Mouse (Mus musculus): ENCODE data around the gene Mypn. TPM values are rescaled to one million over a fixed set of nuclear protein-coding genes. Genes with fewer than 3 reads are reported as not detected.

Gene Mypn
- polyA plus RNA-seq, 1 experiment: not detected

DNA sequence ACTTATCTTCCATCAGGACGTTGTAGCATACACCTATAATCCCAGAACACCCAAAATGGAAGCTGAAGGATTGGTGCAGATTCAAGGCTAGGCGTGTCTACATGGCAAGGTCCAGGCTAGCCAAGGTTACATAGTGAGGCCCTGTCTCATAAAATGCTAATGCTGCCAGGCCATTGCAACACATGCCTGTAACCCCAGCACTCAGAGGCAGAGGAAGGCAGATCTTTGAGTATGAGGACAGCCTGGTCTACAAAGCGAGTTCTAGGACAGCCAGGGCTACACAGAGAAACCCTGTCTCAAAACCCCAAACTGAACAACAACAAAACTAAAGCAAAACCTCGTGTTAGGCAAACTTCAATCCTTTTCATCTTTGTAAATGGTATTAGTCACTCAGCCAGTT lies 34.3 kb upstream of the Mypn start:
- Histone ChIP-seq H3K36me3 (replicated peaks; ENCODE audit: low read length) (no peaks in the 10 kb centered on the region), H3K4me3 (replicated peaks) (no peak overlapping the region), H3K27me3 (replicated peaks) (peaks cover 5% of the 10 kb centered on the region), H3K9me3 (peaks cover 17% of the 10 kb centered on the region), H3K4me1 (peaks cover 16% of the 10 kb centered on the region)
- no peak for TF ChIP-seq GATA1 (IDR thresholded peaks at IDR 0.05; ENCODE audit: borderline replicate concordance, low read length)
- TF ChIP-seq FLI1 (IDR thresholded peaks at IDR 0.05; ENCODE audit: low read length): no peak

DNA sequence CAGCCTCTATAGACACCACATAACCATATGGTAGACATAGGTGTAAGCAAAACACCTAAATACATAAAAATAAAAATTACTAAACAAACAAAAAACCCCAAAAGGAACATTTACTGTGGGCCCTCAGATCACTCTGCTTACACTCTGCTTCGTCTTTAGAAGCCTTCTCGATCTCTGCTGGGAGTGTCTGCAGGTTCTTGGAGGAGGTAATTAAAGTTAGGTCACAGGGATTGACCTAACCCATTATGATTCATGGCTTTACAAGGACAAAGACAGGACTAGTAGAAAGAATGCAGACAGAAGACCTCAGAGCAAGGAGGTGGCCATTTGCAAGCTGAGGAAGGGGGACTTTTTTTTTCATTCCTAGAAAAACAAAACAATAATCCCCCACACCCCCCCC lies 33.5 kb upstream of the Mypn start:
- H3K9me3 ChIP-seq: peaks cover 17% of the 10 kb centered on the region
- H3K27me3 ChIP-seq (replicated peaks): peaks cover 5% of the 10 kb centered on the region
- peaks cover 9% of the 10 kb centered on the region for H3K4me1 ChIP-seq
- no peaks in the 10 kb centered on the region for H3K36me3 ChIP-seq (replicated peaks; ENCODE audit: low read length)
- no peak overlapping the region for H3K4me3 ChIP-seq (replicated peaks)
- TF ChIP-seq GATA1 (IDR thresholded peaks at IDR 0.05; ENCODE audit: borderline replicate concordance, low read length) (no peak), FLI1 (IDR thresholded peaks at IDR 0.05; ENCODE audit: low read length) (no peak)

GRCm38 (mm10) chr10:63236663-63237062 lies 32.9 kb upstream of the Mypn start:
- TF ChIP-seq GATA1 (IDR thresholded peaks at IDR 0.05; ENCODE audit: borderline replicate concordance, low read length) (no peak), FLI1 (IDR thresholded peaks at IDR 0.05; ENCODE audit: low read length) (no peak)
- Histone ChIP-seq H3K36me3 (replicated peaks; ENCODE audit: low read length) (no peaks in the 10 kb centered on the region), H3K4me1 (peaks cover 9% of the 10 kb centered on the region), H3K27me3 (replicated peaks) (peaks cover 5% of the 10 kb centered on the region), H3K4me3 (replicated peaks) (no peak overlapping the region), H3K9me3 (peaks cover 17% of the 10 kb centered on the region)

DNA sequence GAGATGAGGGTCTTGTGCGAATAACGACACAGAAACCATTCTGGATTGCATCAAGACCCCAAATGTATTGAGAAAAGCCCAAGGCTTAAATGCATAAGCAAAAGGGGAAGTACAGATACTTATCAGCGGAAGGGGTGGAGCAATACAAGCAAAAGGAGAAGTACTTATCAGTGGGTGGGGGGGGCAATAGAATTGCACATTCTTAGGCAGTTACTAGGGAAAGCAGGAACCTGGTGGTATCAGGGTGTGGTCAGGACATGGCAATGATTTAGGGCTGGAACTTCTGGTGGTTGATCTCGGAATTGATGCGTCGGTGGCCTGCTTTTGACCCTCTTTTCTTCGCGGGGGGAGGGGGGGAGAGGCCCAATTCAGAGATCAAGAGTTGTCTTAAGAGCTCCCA lies 32.1 kb upstream of the Mypn start:
- Histone ChIP-seq H3K4me3 (replicated peaks) (no peak overlapping the region), H3K36me3 (replicated peaks; ENCODE audit: low read length) (no peaks in the 10 kb centered on the region), H3K9me3 (peaks cover 17% of the 10 kb centered on the region), H3K4me1 (peaks cover 11% of the 10 kb centered on the region), H3K27me3 (replicated peaks) (peaks cover 5% of the 10 kb centered on the region)
- TF ChIP-seq FLI1 (IDR thresholded peaks at IDR 0.05; ENCODE audit: low read length) (no peak), GATA1 (IDR thresholded peaks at IDR 0.05; ENCODE audit: borderline replicate concordance, low read length) (no peak)

DNA sequence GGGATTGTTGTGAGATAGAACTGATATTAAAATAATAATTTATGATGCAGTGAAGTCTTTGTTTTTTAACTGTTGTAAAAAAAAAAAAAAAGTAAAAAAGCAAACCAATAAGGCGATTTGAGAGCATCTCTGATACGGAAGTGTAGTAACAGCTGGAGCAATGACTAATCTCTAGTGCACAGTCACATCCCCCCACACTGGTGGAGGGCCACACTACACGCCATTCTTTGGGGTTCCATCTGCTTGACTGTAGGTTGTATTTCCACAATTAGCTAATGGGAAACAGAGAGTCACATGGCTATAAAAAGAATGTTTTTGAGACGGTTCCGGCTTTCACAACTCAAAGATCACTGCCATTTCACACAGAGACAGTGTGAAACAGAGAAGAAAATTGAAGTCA lies 30.4 kb upstream of the Mypn start:
- Histone ChIP-seq H3K4me1 (peaks cover 4% of the 10 kb centered on the region), H3K4me3 (replicated peaks) (no peak overlapping the region), H3K27me3 (replicated peaks) (no peaks in the 10 kb centered on the region), H3K9me3 (peaks cover 17% of the 10 kb centered on the region), H3K36me3 (replicated peaks; ENCODE audit: low read length) (no peaks in the 10 kb centered on the region)
- TF ChIP-seq GATA1 (IDR thresholded peaks at IDR 0.05; ENCODE audit: borderline replicate concordance, low read length) (no peak), FLI1 (IDR thresholded peaks at IDR 0.05; ENCODE audit: low read length) (no peak)

GRCm38 (mm10) chr10:63231630-63232029 lies 27.9 kb upstream of the Mypn start:
- no peak for TF ChIP-seq GATA1 (IDR thresholded peaks at IDR 0.05; ENCODE audit: borderline replicate concordance, low read length)
- no peak for TF ChIP-seq FLI1 (IDR thresholded peaks at IDR 0.05; ENCODE audit: low read length)
- peaks cover 4% of the 10 kb centered on the region for H3K4me1 ChIP-seq
- H3K9me3 ChIP-seq: peaks cover 15% of the 10 kb centered on the region
- H3K36me3 ChIP-seq (replicated peaks; ENCODE audit: low read length): no peaks in the 10 kb centered on the region
- no peak overlapping the region for H3K4me3 ChIP-seq (replicated peaks)
- H3K27me3 ChIP-seq (replicated peaks): no peaks in the 10 kb centered on the region

GRCm38 (mm10) chr10:63230854-63231253 lies 27.1 kb upstream of the Mypn start:
- no peaks in the 10 kb centered on the region for H3K27me3 ChIP-seq (replicated peaks)
- TF ChIP-seq GATA1 (IDR thresholded peaks at IDR 0.05; ENCODE audit: borderline replicate concordance, low read length) (no peak), FLI1 (IDR thresholded peaks at IDR 0.05; ENCODE audit: low read length) (no peak)
- H3K9me3 ChIP-seq: peaks cover 11% of the 10 kb centered on the region
- H3K4me3 ChIP-seq (replicated peaks): no peak overlapping the region
- H3K36me3 ChIP-seq (replicated peaks; ENCODE audit: low read length): no peaks in the 10 kb centered on the region
- peaks cover 4% of the 10 kb centered on the region for H3K4me1 ChIP-seq

DNA sequence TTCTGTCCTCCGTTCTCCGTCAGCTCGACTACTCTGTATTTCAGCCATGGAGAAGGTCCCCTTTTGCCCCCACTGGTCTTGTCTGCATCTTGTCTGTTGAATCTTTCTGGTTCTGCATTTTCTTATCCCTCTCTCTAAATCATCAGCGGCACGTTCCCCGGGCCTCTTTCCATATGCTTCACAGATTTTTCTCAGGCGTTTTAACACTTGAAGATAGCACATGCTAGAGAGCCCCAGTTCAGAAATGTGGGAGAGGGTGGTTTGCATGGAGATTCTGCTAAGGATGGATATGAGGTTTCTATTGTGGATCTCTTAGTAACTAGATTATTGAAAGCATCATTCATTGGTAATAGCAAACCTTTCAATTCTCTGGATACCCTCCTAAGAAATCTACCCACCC lies 26.5 kb upstream of the Mypn start:
- Histone ChIP-seq H3K27me3 (replicated peaks) (no peaks in the 10 kb centered on the region), H3K4me1 (peaks cover 4% of the 10 kb centered on the region), H3K36me3 (replicated peaks; ENCODE audit: low read length) (no peaks in the 10 kb centered on the region), H3K9me3 (peaks cover 7% of the 10 kb centered on the region), H3K4me3 (replicated peaks) (no peak overlapping the region)
- TF ChIP-seq GATA1 (IDR thresholded peaks at IDR 0.05; ENCODE audit: borderline replicate concordance, low read length): no peak
- no peak for TF ChIP-seq FLI1 (IDR thresholded peaks at IDR 0.05; ENCODE audit: low read length)

GRCm38 (mm10) chr10:63224341-63224740 lies 20.6 kb upstream of the Mypn start:
- no peaks in the 10 kb centered on the region for H3K4me1 ChIP-seq
- no peaks in the 10 kb centered on the region for H3K36me3 ChIP-seq (replicated peaks; ENCODE audit: low read length)
- H3K27me3 ChIP-seq (replicated peaks): peaks cover 3% of the 10 kb centered on the region
- TF ChIP-seq FLI1 (IDR thresholded peaks at IDR 0.05; ENCODE audit: low read length) (no peak), GATA1 (IDR thresholded peaks at IDR 0.05; ENCODE audit: borderline replicate concordance, low read length) (no peak)
- H3K9me3 ChIP-seq: no peaks in the 10 kb centered on the region
- H3K4me3 ChIP-seq (replicated peaks): no peak overlapping the region

GRCm38 (mm10) chr10:63221081-63221783 lies 17.5 kb upstream of the Mypn start:
- Histone ChIP-seq H3K4me1 (no peaks in the 10 kb centered on the region), H3K27me3 (replicated peaks) (peaks cover 3% of the 10 kb centered on the region), H3K9me3 (no peaks in the 10 kb centered on the region), H3K36me3 (replicated peaks; ENCODE audit: low read length) (no peaks in the 10 kb centered on the region), H3K4me3 (replicated peaks) (no peak overlapping the region)
- TF ChIP-seq GATA1 (IDR thresholded peaks at IDR 0.05; ENCODE audit: borderline replicate concordance, low read length) (no peak), FLI1 (IDR thresholded peaks at IDR 0.05; ENCODE audit: low read length) (no peak)

Measured in megakaryocyte, embryonic 14.5 days (primary cell).